Mouse (Mus musculus) stomach, postnatal 0 days (tissue): ENCODE measurements around the gene Tmem45a2. TPM values are rescaled to one million over a fixed set of nuclear protein-coding genes. Genes with fewer than 3 reads are reported as not detected.

Source experiments
- ATAC-seq: fragments of 200-750 bp; cut with Nextera tagmentation; 2 replicates; pipeline ENCODE4 v1.8.0; 2017; ENCODE audit not compliant: low FRiP score, low TSS enrichment
- DNase-seq: peaks from one replicate; pipeline ENCODE4 v3.0.0-alpha.2; 2016; ENCODE audit warnings: low spot score
- H3K27ac ChIP-seq: fragments of 300-500 bp; sonication (generic); replicated peaks from 2 replicates; pipeline ENCODE4 v1.5.1; 2014; ENCODE audit warnings: mild to moderate bottlenecking, control low read depth
- H3K27me3 ChIP-seq: fragments of 300-500 bp; sonication (generic); 2 replicates; pipeline ENCODE4 v1.6.1; 2014; ENCODE audit warnings: low read length; ENCODE audit not compliant: control insufficient read depth, insufficient read depth
- H3K36me3 ChIP-seq: fragments of 300-500 bp; sonication (generic); 2 replicates; pipeline ENCODE4 v1.6.1; 2014; ENCODE audit warnings: low read length, mixed read lengths; ENCODE audit not compliant: control insufficient read depth, insufficient read depth
- H3K4me1 ChIP-seq: fragments of 300-500 bp; sonication (generic); replicated peaks from 2 replicates; pipeline ENCODE4 v1.6.1; 2014; ENCODE audit warnings: antibody characterized with exemption; ENCODE audit not compliant: control insufficient read depth, insufficient read depth
- H3K4me2 ChIP-seq: fragments of 300-500 bp; sonication (generic); replicated peaks from 2 replicates; pipeline ENCODE4 v1.6.1; 2014; ENCODE audit warnings: low read depth, mild to moderate bottlenecking, control low read depth, moderate library complexity
- H3K4me3 ChIP-seq: fragments of 300-500 bp; sonication (generic); 2 replicates; pipeline ENCODE4 v1.5.1; 2014; ENCODE audit warnings: low read depth, low read length, control low read depth
- H3K9ac ChIP-seq: fragments of 300-500 bp; sonication (generic); 2 replicates; pipeline ENCODE4 v1.6.1; 2014; ENCODE audit warnings: mild to moderate bottlenecking, low read length, control low read depth, mixed read lengths
- H3K9me3 ChIP-seq: fragments of 300-500 bp; sonication (generic); 2 replicates; pipeline ENCODE4 v1.6.1; 2016; ENCODE audit warnings: low read length; ENCODE audit not compliant: control insufficient read depth
- CTCF ChIP-seq: IDR thresholded peaks from 2 replicates; pipeline ENCODE4 v1.5.1; 2016; ENCODE audit warnings: antibody characterized with exemption, low read depth, mild to moderate bottlenecking, moderate library complexity
- EP300 ChIP-seq: optimal IDR thresholded peaks from 2 replicates; pipeline ENCODE3; 2016; ENCODE audit warnings: antibody characterized with exemption
- WGBS: fragments of 180-500 bp; shearing (Covaris S2); extraction: QIAGEN DNeasy Blood & Tissue Kit; methylation state at CpG from one replicate; pipeline ENCODE4 v1.1.7; 2014; 5-methylcytosine and 5-hydroxymethylcytosine counted together
- polyA plus RNA-seq: library from polyadenylated mRNA; unstranded; fragments of >200 nt; fragmentation: Nextera tagmentation; extraction: Ambion mirVana; gene quantifications from 2 replicates; pipeline ENCODE4 v1.2.1, GENCODE M21; 2015

The Tmem45a2 gene
- polyA plus RNA-seq, 1 experiment from 2014 or later, result 30.4 TPM

- no peak for DNase-seq
- Histone ChIP-seq H3K4me1 (no peaks in the 10 kb centered on the region), H3K9me3 (no peaks in the 10 kb centered on the region), H3K9ac (no peak overlapping the region), H3K4me3 (no peak overlapping the region), H3K27me3 (no peaks in the 10 kb centered on the region), H3K36me3 (no peaks in the 10 kb centered on the region), H3K4me2 (no peak overlapping the region), H3K27ac (no peak overlapping the region)
- 53% methylated on average over 7 of the region's 7 CpGs for WGBS
- no peak for TF ChIP-seq EP300
- no peak for TF ChIP-seq CTCF
- ATAC-seq, result 0 out of 2 replicates have a peak, but pooled peaks have one; percentile 29
These were observed 27.4 kb upstream of the Tmem45a2 start for GRCm38 (mm10) chr16:57098468-57099144.

- Histone ChIP-seq H3K27me3 (no peaks in the 10 kb centered on the region), H3K4me2 (no peak overlapping the region), H3K27ac (no peak overlapping the region), H3K4me3 (no peak overlapping the region), H3K4me1 (no peaks in the 10 kb centered on the region), H3K9ac (no peak overlapping the region), H3K9me3 (no peaks in the 10 kb centered on the region), H3K36me3 (no peaks in the 10 kb centered on the region)
- no peak for TF ChIP-seq EP300
- no peak for TF ChIP-seq CTCF
- 59% methylated on average over 6 of the region's 6 CpGs for WGBS
- no peak for ATAC-seq
- DNase-seq, result no peak
These were observed 21.9 kb upstream of the Tmem45a2 start for GRCm38 (mm10) chr16:57092911-57093605.

GRCm38 (mm10) chr16:57092460-57092859 is 21.3 kb upstream of the Tmem45a2 start:
- ATAC-seq (peak; percentile 45; the same call in 1 of the 2 replicates), DNase-seq (peak; percentile 59)
- TF ChIP-seq EP300, result no peak
- peak; percentile 84 for TF ChIP-seq CTCF

GRCm38 (mm10) chr16:57079577-57079976 is 8.4 kb upstream of the Tmem45a2 start:
- Histone ChIP-seq H3K4me3 (no peak overlapping the region), H3K9me3 (no peaks in the 10 kb centered on the region), H3K36me3 (no peaks in the 10 kb centered on the region), H3K27me3 (no peaks in the 10 kb centered on the region), H3K27ac (no peak overlapping the region), H3K4me2 (no peak overlapping the region), H3K9ac (no peak overlapping the region), H3K4me1 (no peaks in the 10 kb centered on the region)
- TF ChIP-seq EP300 (no peak), CTCF (no peak)
- 61% methylated on average over 4 of the region's 4 CpGs for WGBS
- DNase-seq (no peak), ATAC-seq (no peak)

More at GRCm38 (mm10) chr16:57092460-57092859, 21.3 kb upstream of the Tmem45a2 start:
- Histone ChIP-seq H3K4me1 (no peaks in the 10 kb centered on the region), H3K4me2 (no peak overlapping the region), H3K9me3 (no peaks in the 10 kb centered on the region), H3K27me3 (no peaks in the 10 kb centered on the region), H3K9ac (no peak overlapping the region), H3K4me3 (no peak overlapping the region), H3K36me3 (no peaks in the 10 kb centered on the region), H3K27ac (no peak overlapping the region)
- WGBS, result 32% methylated on average over 4 of the region's 4 CpGs

GRCm38 (mm10) chr16:57075986-57076385 is 4.8 kb upstream of the Tmem45a2 start:
- Histone ChIP-seq H3K9me3 (no peaks in the 10 kb centered on the region), H3K4me1 (no peaks in the 10 kb centered on the region), H3K9ac (no peak overlapping the region), H3K4me2 (no peak overlapping the region), H3K36me3 (no peaks in the 10 kb centered on the region), H3K4me3 (no peak overlapping the region), H3K27ac (no peak overlapping the region), H3K27me3 (no peaks in the 10 kb centered on the region)
- WGBS, result 68% methylated on average over 7 of the region's 7 CpGs
- ATAC-seq (no peak), DNase-seq (no peak)
- no peak for TF ChIP-seq CTCF
- TF ChIP-seq EP300, result no peak

- 63% methylated on average over 3 of the region's 3 CpGs for WGBS
- Histone ChIP-seq H3K27me3 (no peaks in the 10 kb centered on the region), H3K27ac (no peak overlapping the region), H3K4me3 (no peak overlapping the region), H3K9ac (no peak overlapping the region), H3K9me3 (no peaks in the 10 kb centered on the region), H3K36me3 (no peaks in the 10 kb centered on the region), H3K4me2 (no peak overlapping the region), H3K4me1 (no peaks in the 10 kb centered on the region)
- DNase-seq, result no peak
- no peak; the same call in 1 of the 2 replicates for ATAC-seq
- TF ChIP-seq EP300 (no peak), CTCF (no peak)
These were observed 9.1 kb downstream of the Tmem45a2 start for GRCm38 (mm10) chr16:57062045-57062444.
